Mouse (Mus musculus) midbrain, embryonic 12.5 days (tissue): ENCODE measurements at regions not wholly inside any gene's neighbourhood (a gene's known extent, or its start where the extent isn't known, plus 50 kb on each side); places are given as distances from the start of the nearest gene placed in this dataset.

Source experiments
- ATAC-seq: fragments of 200-750 bp; cut with Nextera tagmentation; 2 replicates; pipeline ENCODE4 v1.8.0; 2017; ENCODE audit warnings: low read depth, moderate TSS enrichment, moderate library complexity; ENCODE audit not compliant: low FRiP score
- H3K27ac ChIP-seq: fragments of 300-500 bp; sonication (generic); replicated peaks from 2 replicates; pipeline ENCODE4 v1.5.1; 2016; ENCODE audit warnings: mild to moderate bottlenecking
- H3K27me3 ChIP-seq: fragments of 300-500 bp; sonication (generic); 2 replicates; pipeline ENCODE4 v1.6.1; 2016; ENCODE audit warnings: mild to moderate bottlenecking
- H3K36me3 ChIP-seq: fragments of 300-500 bp; sonication (generic); 2 replicates; pipeline ENCODE4 v1.6.1; 2016
- H3K4me1 ChIP-seq: fragments of 300-500 bp; sonication (generic); 2 replicates; pipeline ENCODE4 v1.6.1; 2016
- H3K4me2 ChIP-seq: fragments of 300-500 bp; sonication (generic); replicated peaks from 2 replicates; pipeline ENCODE4 v1.6.1; 2016; ENCODE audit warnings: mild to moderate bottlenecking, moderate library complexity
- H3K4me3 ChIP-seq: fragments of 300-500 bp; sonication (generic); 2 replicates; pipeline ENCODE4 v1.5.1; 2016; ENCODE audit warnings: mild to moderate bottlenecking
- H3K9ac ChIP-seq: fragments of 300-500 bp; sonication (generic); replicated peaks from 2 replicates; pipeline ENCODE4 v1.6.1; 2016; ENCODE audit warnings: mild to moderate bottlenecking, moderate library complexity
- H3K9me3 ChIP-seq: fragments of 300-500 bp; sonication (generic); 2 replicates; pipeline ENCODE4 v1.6.1; 2016; ENCODE audit warnings: mild to moderate bottlenecking
- WGBS: fragments of 180-500 bp; shearing (Covaris S2); methylation state at CpG from one replicate; pipeline ENCODE4 v1.1.7; 2016; 5-methylcytosine and 5-hydroxymethylcytosine counted together

GRCm38 (mm10) chrX:76010631-76011030 lies 135.6 kb upstream of the Pls3 start:
- Histone ChIP-seq H3K27me3 (no peaks in the 10 kb centered on the region), H3K36me3 (no peaks in the 10 kb centered on the region), H3K9ac (no peak overlapping the region), H3K4me1 (no peaks in the 10 kb centered on the region), H3K4me3 (no peak overlapping the region), H3K4me2 (no peak overlapping the region), H3K9me3 (no peaks in the 10 kb centered on the region), H3K27ac (no peak overlapping the region)
- 69% methylated on average over 2 of the region's 2 CpGs for WGBS
- no peak for ATAC-seq

GRCm38 (mm10) chrX:75978562-75978961 lies 103.6 kb upstream of the Pls3 start:
- WGBS, result 72% methylated on average over 3 of the region's 3 CpGs
- H3K36me3 ChIP-seq, result no peaks in the 10 kb centered on the region

GRCm38 (mm10) chrX:75974671-75975070 lies 99.7 kb upstream of the Pls3 start:
- no peak overlapping the region for H3K9ac ChIP-seq
- no peaks in the 10 kb centered on the region for H3K9me3 ChIP-seq
- no peak for ATAC-seq
- H3K27me3 ChIP-seq, result no peaks in the 10 kb centered on the region
- 53% methylated on average over 4 of the region's 4 CpGs for WGBS
- H3K4me1 ChIP-seq, result no peaks in the 10 kb centered on the region
- no peak overlapping the region for H3K4me2 ChIP-seq
- H3K4me3 ChIP-seq, result no peak overlapping the region
- H3K36me3 ChIP-seq, result no peaks in the 10 kb centered on the region
- H3K27ac ChIP-seq, result no peak overlapping the region

More at GRCm38 (mm10) chrX:75978562-75978961, 103.6 kb upstream of the Pls3 start:
- no peaks in the 10 kb centered on the region for H3K9me3 ChIP-seq
- H3K27ac ChIP-seq, result no peak overlapping the region
- H3K4me1 ChIP-seq, result no peaks in the 10 kb centered on the region
- ATAC-seq, result no peak
- no peak overlapping the region for H3K9ac ChIP-seq
- no peaks in the 10 kb centered on the region for H3K27me3 ChIP-seq
- no peak overlapping the region for H3K4me2 ChIP-seq
- H3K4me3 ChIP-seq, result no peak overlapping the region

GRCm38 (mm10) chrX:75949694-75950093 lies 74.7 kb upstream of the Pls3 start:
- H3K27ac ChIP-seq, result no peak overlapping the region
- no peak overlapping the region for H3K4me3 ChIP-seq
- ATAC-seq, result 0 out of 2 replicates have a peak, but pooled peaks have one; percentile 27
- no peaks in the 10 kb centered on the region for H3K9me3 ChIP-seq
- no peaks in the 10 kb centered on the region for H3K36me3 ChIP-seq
- no peak overlapping the region for H3K9ac ChIP-seq
- no peaks in the 10 kb centered on the region for H3K27me3 ChIP-seq
- no peaks in the 10 kb centered on the region for H3K4me1 ChIP-seq
- H3K4me2 ChIP-seq, result no peak overlapping the region

- no peaks in the 10 kb centered on the region for H3K4me1 ChIP-seq
Measured at GRCm38 (mm10) chrX:75928903-75929302, 53.9 kb upstream of the Pls3 start.

More at GRCm38 (mm10) chrX:75928903-75929302, 53.9 kb upstream of the Pls3 start:
- no peaks in the 10 kb centered on the region for H3K36me3 ChIP-seq
- no peaks in the 10 kb centered on the region for H3K9me3 ChIP-seq
- no peak overlapping the region for H3K4me3 ChIP-seq
- ATAC-seq, result no peak
- no peaks in the 10 kb centered on the region for H3K27me3 ChIP-seq
- no peak overlapping the region for H3K27ac ChIP-seq
- WGBS, result 81% methylated on average over 3 of the region's 3 CpGs
- no peak overlapping the region for H3K9ac ChIP-seq
- H3K4me2 ChIP-seq, result no peak overlapping the region
